Mouse (Mus musculus) gastrocnemius, adult 8-10 months (tissue): ENCODE measurements at regions not wholly inside any gene's neighbourhood (a gene's known extent, or its start where the extent isn't known, plus 50 kb on each side); places are given as distances from the start of the nearest gene placed in this dataset.

Source experiments
- DNase-seq, 2 experiments: peaks; one replicate each; pipeline ENCODE4 v3.0.0; 2022; ENCODE audit warnings: low spot score in 2 of 2

DNA sequence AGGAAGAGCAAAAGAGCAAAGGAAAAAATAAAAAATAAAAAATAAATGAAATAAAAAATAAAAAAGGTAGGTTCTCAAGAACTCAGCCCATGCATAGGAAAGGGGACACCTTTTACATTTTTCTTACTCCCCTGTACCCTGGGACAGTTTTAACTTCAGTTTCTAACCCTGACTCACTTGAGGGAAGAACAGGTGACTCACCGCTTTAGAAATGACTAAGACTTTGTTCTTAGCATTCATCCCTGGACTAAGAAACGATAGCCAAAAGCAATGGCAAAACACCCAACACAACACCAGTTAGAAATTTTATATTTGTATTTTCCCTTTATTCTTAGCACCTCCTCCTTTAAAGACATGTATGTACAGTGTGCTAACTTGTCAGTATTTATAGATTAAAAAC is 161.5 kb upstream of the Samsn1 start:
- DNase-seq, result no peak

DNA sequence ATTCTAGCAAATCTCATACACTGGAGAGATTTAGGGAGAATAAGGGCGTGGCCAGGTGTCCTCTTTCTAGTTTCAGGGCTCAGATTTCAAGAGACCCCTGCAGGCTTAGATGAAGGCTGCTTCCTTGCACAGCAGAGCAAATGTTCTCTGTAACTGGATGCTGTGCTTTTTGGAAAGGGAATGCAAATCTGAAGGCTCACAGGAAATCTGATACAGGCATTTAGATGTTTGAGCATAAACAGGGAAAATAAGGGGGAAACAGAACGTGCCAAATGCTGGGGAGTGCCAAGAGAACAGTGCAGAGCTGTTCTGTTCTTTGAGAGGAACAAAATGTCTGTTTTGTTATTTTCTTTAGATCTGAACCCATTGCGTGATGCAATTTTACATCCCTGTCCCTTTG is 161.0 kb upstream of the Samsn1 start:
- DNase-seq, result no peak

- no peak for DNase-seq
Observed at GRCm38 (mm10) chr16:76181596-76181995, 159.5 kb upstream of the Samsn1 start.

GRCm38 (mm10) chr16:76167651-76168050 is 145.6 kb upstream of the Samsn1 start:
- DNase-seq, result no peak

DNA sequence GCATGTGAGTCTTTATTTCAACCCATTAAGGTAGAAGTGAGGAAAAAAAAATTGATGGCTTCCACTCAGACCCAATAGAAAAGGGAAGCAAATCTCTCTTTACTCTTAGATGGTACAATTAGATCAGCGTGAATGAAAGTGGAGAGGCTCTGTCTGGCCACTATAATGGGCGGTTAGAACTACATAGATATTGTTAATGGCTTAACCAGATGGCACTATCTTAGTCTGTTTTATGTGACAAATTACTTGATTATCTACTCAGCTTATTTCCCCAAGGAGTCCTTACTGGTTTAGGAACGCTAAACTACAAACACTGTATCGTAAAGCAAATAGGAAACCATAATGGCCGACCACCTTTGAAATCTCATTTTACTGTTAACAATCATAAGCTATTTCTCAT is 138.8 kb upstream of the Samsn1 start:
- no peak for DNase-seq

GRCm38 (mm10) chr16:76158585-76158984 is 136.5 kb upstream of the Samsn1 start:
- DNase-seq, result no peak

GRCm38 (mm10) chr16:76153766-76154525 is 131.9 kb upstream of the Samsn1 start:
- no peak for DNase-seq

GRCm38 (mm10) chr16:76149581-76149980 is 127.5 kb upstream of the Samsn1 start:
- no peak for DNase-seq

- no peak for DNase-seq
Observed at GRCm38 (mm10) chr16:76133892-76134291, 111.8 kb upstream of the Samsn1 start.

- DNase-seq, result no peak
Observed at GRCm38 (mm10) chr16:76130486-76130885, 108.4 kb upstream of the Samsn1 start.

- no peak for DNase-seq
Observed at GRCm38 (mm10) chr16:76129982-76130381, 107.9 kb upstream of the Samsn1 start.

- DNase-seq, result no peak
Observed at GRCm38 (mm10) chr16:76123021-76123384, 100.9 kb upstream of the Samsn1 start.

- DNase-seq, result no peak
Observed at GRCm38 (mm10) chr16:76122172-76123020, 100.3 kb upstream of the Samsn1 start.

- DNase-seq, result no peak
Observed at GRCm38 (mm10) chr16:76120712-76121111, 98.6 kb upstream of the Samsn1 start.

DNA sequence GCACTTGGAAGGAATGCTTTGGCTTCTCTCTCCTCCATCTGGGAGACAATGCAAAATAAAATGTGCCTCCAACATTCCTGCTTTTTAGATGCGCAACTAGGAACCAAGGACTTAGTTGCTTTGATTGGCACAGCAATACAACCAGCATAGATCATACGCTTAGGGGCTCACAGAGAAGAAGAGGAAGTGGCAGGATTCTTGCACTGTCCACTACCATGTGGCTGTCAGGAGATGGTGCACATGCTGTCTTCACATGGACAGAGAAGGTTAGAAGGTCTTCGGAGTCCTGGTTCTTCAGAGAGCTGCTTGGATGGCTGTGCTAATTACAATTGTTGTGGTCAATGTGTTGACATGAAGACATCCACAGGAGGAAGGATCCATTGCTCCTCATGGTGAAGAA is 88.3 kb upstream of the Samsn1 start:
- no peak for DNase-seq

GRCm38 (mm10) chr16:76108464-76108863 is 86.4 kb upstream of the Samsn1 start:
- no peak for DNase-seq

DNA sequence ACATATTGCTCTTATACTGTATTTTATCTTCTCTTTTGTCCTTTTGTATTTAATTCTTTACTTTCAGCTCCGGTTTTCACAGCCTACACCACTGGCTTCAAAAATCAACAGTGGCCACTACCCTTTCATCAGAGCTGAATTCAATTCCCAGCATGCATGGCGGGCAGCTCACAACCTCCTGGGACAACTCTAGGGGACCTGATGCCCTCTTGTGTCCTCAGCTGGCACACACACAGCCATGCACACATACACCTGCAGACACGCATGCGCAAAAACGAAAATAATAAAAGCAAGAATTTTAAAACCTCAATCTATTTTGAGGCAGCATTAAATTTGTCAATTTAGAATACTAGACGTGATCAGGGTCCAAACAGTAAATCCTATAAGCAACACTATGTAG is 82.6 kb upstream of the Samsn1 start:
- DNase-seq, result no peak

DNA sequence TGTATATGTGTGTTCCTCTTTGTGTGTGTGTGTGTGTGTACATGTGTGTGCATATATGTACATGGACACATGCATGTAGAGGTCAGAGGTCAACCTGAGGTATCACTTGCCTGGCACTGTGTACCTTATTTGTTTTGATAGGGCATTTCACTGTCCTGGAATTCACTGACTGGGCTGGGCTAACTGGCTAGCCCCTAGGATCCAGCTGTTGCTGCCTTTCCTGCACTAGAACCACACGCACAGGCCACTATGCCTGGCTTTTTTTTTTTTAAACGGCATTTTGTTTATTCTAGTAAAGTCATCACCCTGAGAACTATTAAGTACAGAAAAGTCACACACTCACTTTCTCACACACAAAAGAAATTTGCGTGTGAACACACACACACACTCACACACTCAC is 79.7 kb upstream of the Samsn1 start:
- no peak for DNase-seq

GRCm38 (mm10) chr16:76097808-76098207 is 75.7 kb upstream of the Samsn1 start:
- DNase-seq, result no peak

GRCm38 (mm10) chr16:76096363-76096762 is 74.3 kb upstream of the Samsn1 start:
- DNase-seq, result no peak

DNA sequence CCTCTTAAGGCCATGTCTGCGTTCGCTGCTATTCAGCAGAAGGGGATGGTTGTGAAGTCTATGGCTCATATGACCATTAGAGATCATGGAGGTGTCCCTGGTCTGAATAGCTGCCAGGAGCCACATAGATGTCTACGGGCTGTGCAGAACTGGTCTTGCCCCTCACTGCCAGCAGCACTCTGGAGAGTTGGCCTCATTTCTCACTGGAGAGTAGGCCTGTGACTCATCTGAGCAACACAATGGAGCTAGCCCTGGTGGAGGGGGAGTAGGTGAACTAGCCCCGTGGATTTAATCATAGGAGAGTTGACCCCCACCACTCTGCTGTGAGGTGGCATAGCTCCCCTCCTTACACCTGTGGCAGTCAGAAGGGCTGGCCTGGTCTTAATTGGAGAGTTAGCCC is 63.3 kb upstream of the Samsn1 start:
- no peak for DNase-seq

DNA sequence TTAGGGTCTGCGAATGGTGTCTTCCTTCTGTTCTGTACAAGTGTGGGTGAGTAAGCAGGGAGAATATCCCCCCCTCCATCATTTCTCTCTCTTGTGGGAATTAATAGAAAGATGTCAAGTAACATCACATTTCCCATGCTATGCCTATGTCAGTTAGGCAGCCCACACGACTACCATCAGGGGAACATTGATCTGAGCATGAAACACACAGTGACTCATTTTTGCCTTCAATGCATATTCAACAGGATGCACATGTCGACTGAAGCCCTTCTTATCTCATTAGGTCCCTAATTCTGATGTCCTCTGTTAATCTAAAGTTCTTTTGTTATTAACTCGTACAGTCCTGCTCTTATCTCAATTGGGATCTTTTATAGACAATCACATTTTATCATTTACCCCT is 60.4 kb upstream of the Samsn1 start:
- DNase-seq, result no peak
